Mouse (Mus musculus): ENCODE measurements around the gene Spock1. TPM values are rescaled to one million over a fixed set of nuclear protein-coding genes. Genes with fewer than 3 reads are reported as not detected.
A peak's percentile ranks its signal among the peaks of the same experiment; 100 is the strongest.
"Not testable (repeated sequence)": the region's sequence is repeated elsewhere in the genome, so short reads cannot be mapped to it uniquely, and the experiment has no call there.

The Spock1 gene
- polyA plus RNA-seq, 1 experiment from 2014 or later: 1.2 TPM

DNA sequence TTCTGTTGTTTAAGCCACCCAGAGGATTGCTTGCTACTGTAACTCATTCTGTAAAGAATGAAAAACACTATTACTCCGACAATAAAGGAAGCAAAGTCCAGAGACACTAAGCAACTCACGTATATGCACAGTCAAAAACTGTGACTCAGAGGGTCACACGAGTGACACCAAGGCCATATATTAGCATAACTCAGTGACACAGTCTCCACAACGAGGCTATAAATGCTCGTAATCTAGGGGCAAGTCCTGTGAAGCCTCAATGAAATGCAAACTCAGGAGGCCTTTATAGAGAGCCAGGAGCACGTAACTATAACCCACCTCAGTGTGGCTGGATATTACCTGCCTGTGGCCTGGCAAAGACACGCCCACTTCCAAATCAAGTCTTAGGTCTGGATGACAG is 298.2 kb downstream of the Spock1 start:
- ATAC-seq (ENCODE audit: insufficient number of reproducible peaks, low FRiP score, low TSS enrichment, low read depth) (no peak), DNase-seq (ENCODE audit: low spot score) (no peak)
- no peak overlapping the region for H3K4me3 ChIP-seq (ENCODE audit: low read depth, low read length)
- H3K36me3 ChIP-seq (ENCODE audit: control insufficient read depth, insufficient read depth, low read length): no peaks in the 10 kb centered on the region
- WGBS: 59% methylated on average over 7 of the region's 7 CpGs
- H3K4me2 ChIP-seq (ENCODE audit: low read depth, severe bottlenecking): no peak overlapping the region
- H3K9me3 ChIP-seq (ENCODE audit: control insufficient read depth, low read length): no peaks in the 10 kb centered on the region; the same call in 1 of the 2 replicates
- H3K9ac ChIP-seq (ENCODE audit: low read length): no peak overlapping the region
- H3K4me1 ChIP-seq (ENCODE audit: control insufficient read depth, insufficient read depth, low read length): no peaks in the 10 kb centered on the region
- no peak overlapping the region for H3K27ac ChIP-seq (replicated peaks; ENCODE audit: low read depth, low read length)
- no peaks in the 10 kb centered on the region for H3K27me3 ChIP-seq (ENCODE audit: control insufficient read depth, insufficient read depth, low read length)

DNA sequence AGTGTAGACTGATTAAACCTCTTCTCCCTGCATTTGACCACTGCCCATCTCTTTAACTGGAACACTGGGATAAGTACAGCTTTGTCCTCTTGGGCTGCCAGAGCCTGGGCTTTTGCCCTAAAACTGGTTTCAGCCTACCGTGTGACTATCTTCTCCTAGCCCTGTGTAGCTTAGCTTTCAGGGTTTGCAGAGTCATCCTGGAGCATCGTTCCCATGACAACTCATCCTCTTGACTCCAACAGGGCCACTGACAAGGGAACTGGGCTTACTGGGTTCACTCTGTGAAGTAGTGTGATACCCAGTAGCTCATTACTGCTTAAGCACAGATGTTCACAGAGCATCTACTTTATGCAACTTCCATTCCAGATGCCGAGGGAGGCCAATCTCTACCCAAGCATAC is 303.7 kb downstream of the Spock1 start:
- WGBS: 90% methylated on average over 3 of the region's 3 CpGs
- no peak overlapping the region for H3K27ac ChIP-seq (replicated peaks; ENCODE audit: low read depth, low read length)
- H3K36me3 ChIP-seq (ENCODE audit: control insufficient read depth, insufficient read depth, low read length): no peaks in the 10 kb centered on the region
- DNase-seq (ENCODE audit: low spot score) (no peak), ATAC-seq (ENCODE audit: insufficient number of reproducible peaks, low FRiP score, low TSS enrichment, low read depth) (no peak)
- H3K27me3 ChIP-seq (ENCODE audit: control insufficient read depth, insufficient read depth, low read length): no peaks in the 10 kb centered on the region
- H3K9ac ChIP-seq (ENCODE audit: low read length): no peak overlapping the region
- H3K9me3 ChIP-seq (ENCODE audit: control insufficient read depth, low read length): no peaks in the 10 kb centered on the region; the same call in 1 of the 2 replicates
- no peak overlapping the region for H3K4me2 ChIP-seq (ENCODE audit: low read depth, severe bottlenecking)
- no peaks in the 10 kb centered on the region for H3K4me1 ChIP-seq (ENCODE audit: control insufficient read depth, insufficient read depth, low read length)
- no peak overlapping the region for H3K4me3 ChIP-seq (ENCODE audit: low read depth, low read length)

DNA sequence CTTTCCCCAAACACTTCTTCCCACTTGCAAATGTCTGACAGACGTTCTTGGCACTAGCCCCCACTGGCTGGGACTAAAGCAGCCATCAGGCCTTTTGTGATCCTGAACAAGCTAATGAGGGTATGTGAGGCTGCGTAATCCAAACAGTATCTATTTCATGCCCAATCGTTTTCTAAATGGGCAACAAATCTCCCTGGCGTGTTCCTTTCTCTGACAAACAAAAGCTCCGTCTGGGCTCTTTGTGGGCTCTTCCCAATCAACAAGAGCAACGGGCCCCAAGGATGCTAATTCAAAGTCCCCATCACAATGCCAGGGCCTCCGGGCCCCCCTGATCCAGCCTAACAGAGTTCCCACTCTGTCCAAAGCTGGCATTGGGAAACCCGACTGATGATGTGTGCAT is 304.9 kb downstream of the Spock1 start:
- no peaks in the 10 kb centered on the region for H3K36me3 ChIP-seq (ENCODE audit: control insufficient read depth, insufficient read depth, low read length)
- no peak overlapping the region for H3K4me2 ChIP-seq (ENCODE audit: low read depth, severe bottlenecking)
- DNase-seq (ENCODE audit: low spot score): no peak
- H3K4me1 ChIP-seq (ENCODE audit: control insufficient read depth, insufficient read depth, low read length): no peaks in the 10 kb centered on the region
- 77% methylated on average over 8 of the region's 8 CpGs for WGBS
- no peaks in the 10 kb centered on the region for H3K27me3 ChIP-seq (ENCODE audit: control insufficient read depth, insufficient read depth, low read length)
- H3K4me3 ChIP-seq (ENCODE audit: low read depth, low read length): no peak overlapping the region
- no peak for ATAC-seq (ENCODE audit: insufficient number of reproducible peaks, low FRiP score, low TSS enrichment, low read depth)
- no peaks in the 10 kb centered on the region; the same call in 1 of the 2 replicates for H3K9me3 ChIP-seq (ENCODE audit: control insufficient read depth, low read length)
- no peak overlapping the region for H3K9ac ChIP-seq (ENCODE audit: low read length)
- H3K27ac ChIP-seq (replicated peaks; ENCODE audit: low read depth, low read length): no peak overlapping the region

DNA sequence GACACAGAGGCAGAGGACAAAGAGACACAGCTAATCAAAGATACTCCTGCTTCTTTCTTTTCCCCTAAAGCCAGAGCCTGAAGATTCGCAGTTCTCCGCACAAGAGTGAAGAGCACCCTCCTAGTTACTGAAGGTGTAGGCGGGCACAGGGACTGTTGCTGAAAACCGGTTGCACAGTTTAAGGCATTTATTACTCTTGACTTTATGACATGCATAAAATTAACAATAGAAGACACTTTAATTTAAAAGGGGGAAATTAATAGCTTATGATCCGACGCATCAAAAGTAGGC is 312.4 kb downstream of the Spock1 start:
- ATAC-seq (ENCODE audit: insufficient number of reproducible peaks, low FRiP score, low TSS enrichment, low read depth) (no peak), DNase-seq (ENCODE audit: low spot score) (no peak)
- Histone ChIP-seq H3K36me3 (ENCODE audit: control insufficient read depth, insufficient read depth, low read length) (no peaks in the 10 kb centered on the region), H3K27ac (replicated peaks; ENCODE audit: low read depth, low read length) (no peak overlapping the region; the same call in 1 of the 2 replicates), H3K4me1 (ENCODE audit: control insufficient read depth, insufficient read depth, low read length) (peaks cover 3% of the 10 kb centered on the region; the same call in 1 of the 2 replicates), H3K9ac (ENCODE audit: low read length) (no peak overlapping the region), H3K9me3 (ENCODE audit: control insufficient read depth, low read length) (no peaks in the 10 kb centered on the region), H3K27me3 (ENCODE audit: control insufficient read depth, insufficient read depth, low read length) (no peaks in the 10 kb centered on the region), H3K4me2 (ENCODE audit: low read depth, severe bottlenecking) (no peak overlapping the region; the same call in 1 of the 2 replicates), H3K4me3 (ENCODE audit: low read depth, low read length) (no peak overlapping the region)
- WGBS: 88% methylated on average over 6 of the region's 6 CpGs

- WGBS: 42% methylated on average over 15 of the region's 15 CpGs
- no peak overlapping the region; the same call in 1 of the 2 replicates for H3K4me2 ChIP-seq (ENCODE audit: low read depth, severe bottlenecking)
- H3K27ac ChIP-seq (replicated peaks; ENCODE audit: low read depth, low read length): no peak overlapping the region; the same call in 1 of the 2 replicates
- H3K4me3 ChIP-seq (ENCODE audit: low read depth, low read length): no peak overlapping the region
- no peaks in the 10 kb centered on the region for H3K27me3 ChIP-seq (ENCODE audit: control insufficient read depth, insufficient read depth, low read length)
- ATAC-seq (ENCODE audit: insufficient number of reproducible peaks, low FRiP score, low TSS enrichment, low read depth): no peak
- no peaks in the 10 kb centered on the region for H3K36me3 ChIP-seq (ENCODE audit: control insufficient read depth, insufficient read depth, low read length)
- DNase-seq (ENCODE audit: low spot score): peak; percentile 47
- H3K9ac ChIP-seq (ENCODE audit: low read length): no peak overlapping the region
- H3K9me3 ChIP-seq (ENCODE audit: control insufficient read depth, low read length): no peaks in the 10 kb centered on the region
- H3K4me1 ChIP-seq (ENCODE audit: control insufficient read depth, insufficient read depth, low read length): peaks cover 3% of the 10 kb centered on the region; the same call in 1 of the 2 replicates
Observed at GRCm38 (mm10) chr13:57595032-57595760, 312.9 kb downstream of the Spock1 start.

DNA sequence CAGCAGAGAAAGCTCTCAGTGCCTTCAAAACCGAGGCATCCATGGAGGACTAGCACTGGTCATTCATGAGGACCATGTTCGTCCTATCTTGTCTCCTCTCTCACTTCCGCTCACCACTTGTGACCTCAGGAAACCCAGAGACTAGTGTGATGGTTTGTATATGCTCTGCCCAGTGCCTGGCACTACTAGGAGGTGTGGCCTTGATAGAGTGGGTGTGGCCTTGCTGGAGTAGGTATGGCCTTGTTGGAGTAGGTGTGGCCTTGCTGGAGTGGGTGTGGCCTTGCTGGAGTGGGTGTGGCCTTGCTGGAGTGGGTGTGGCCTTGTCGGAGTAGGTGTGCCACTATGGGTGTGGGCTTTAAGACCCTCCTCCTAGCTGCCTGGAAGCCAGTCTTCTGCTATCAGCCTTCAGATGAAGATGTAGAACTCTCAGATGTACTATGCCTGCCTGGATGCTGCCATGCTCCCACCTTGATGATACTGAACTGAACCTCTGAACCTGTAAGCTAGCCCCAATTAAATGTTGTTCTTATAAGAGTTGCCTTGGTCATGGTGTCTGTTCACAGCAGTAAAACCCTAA is 318.7 kb downstream of the Spock1 start:
- ATAC-seq (ENCODE audit: insufficient number of reproducible peaks, low FRiP score, low TSS enrichment, low read depth); DNase-seq (ENCODE audit: low spot score); H3K4me2 ChIP-seq (ENCODE audit: low read depth, severe bottlenecking); H3K36me3 ChIP-seq (ENCODE audit: control insufficient read depth, insufficient read depth, low read length); H3K27me3 ChIP-seq (ENCODE audit: control insufficient read depth, insufficient read depth, low read length); H3K9me3 ChIP-seq (ENCODE audit: control insufficient read depth, low read length); H3K27ac ChIP-seq (replicated peaks; ENCODE audit: low read depth, low read length); H3K4me1 ChIP-seq (ENCODE audit: control insufficient read depth, insufficient read depth, low read length); H3K4me3 ChIP-seq (ENCODE audit: low read depth, low read length); H3K9ac ChIP-seq (ENCODE audit: low read length): not testable (repeated sequence)
- 95% methylated on average over 4 of the region's 4 CpGs for WGBS

GRCm38 (mm10) chr13:57588558-57589273 is 319.4 kb downstream of the Spock1 start:
- WGBS: 53% methylated on average over 10 of the region's 10 CpGs
- Histone ChIP-seq H3K27me3 (ENCODE audit: control insufficient read depth, insufficient read depth, low read length) (no peaks in the 10 kb centered on the region), H3K4me2 (ENCODE audit: low read depth, severe bottlenecking) (no peak overlapping the region), H3K9me3 (ENCODE audit: control insufficient read depth, low read length) (no peaks in the 10 kb centered on the region), H3K27ac (replicated peaks; ENCODE audit: low read depth, low read length) (no peak overlapping the region), H3K36me3 (ENCODE audit: control insufficient read depth, insufficient read depth, low read length) (no peaks in the 10 kb centered on the region), H3K4me3 (ENCODE audit: low read depth, low read length) (no peak overlapping the region), H3K9ac (ENCODE audit: low read length) (no peak overlapping the region), H3K4me1 (ENCODE audit: control insufficient read depth, insufficient read depth, low read length) (peaks cover 4% of the 10 kb centered on the region; the same call in 1 of the 2 replicates)
- peak; percentile 29 for DNase-seq (ENCODE audit: low spot score)
- no peak for ATAC-seq (ENCODE audit: insufficient number of reproducible peaks, low FRiP score, low TSS enrichment, low read depth)

DNA sequence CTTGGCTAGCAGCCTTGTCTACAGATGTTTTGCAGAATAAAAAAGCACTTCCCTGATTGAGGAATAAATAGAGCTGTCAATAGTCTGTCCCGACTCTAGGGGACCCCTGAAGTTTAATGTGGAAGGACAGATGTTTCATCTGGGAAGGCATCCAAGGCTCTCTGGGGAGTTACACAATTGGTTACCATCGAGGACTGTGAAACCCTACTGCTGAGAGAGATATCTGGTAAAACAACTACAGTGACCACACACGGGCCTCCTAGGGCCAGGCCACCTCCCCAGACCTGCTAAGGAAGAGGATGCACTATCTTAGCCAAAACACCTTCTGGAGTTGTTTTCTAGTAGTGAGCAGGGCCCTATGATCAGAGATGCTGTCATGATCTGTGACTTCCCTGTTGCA is 323.0 kb downstream of the Spock1 start:
- H3K9me3 ChIP-seq (ENCODE audit: control insufficient read depth, low read length): no peaks in the 10 kb centered on the region
- H3K4me3 ChIP-seq (ENCODE audit: low read depth, low read length): no peak overlapping the region
- H3K4me1 ChIP-seq (ENCODE audit: control insufficient read depth, insufficient read depth, low read length): peaks cover 3% of the 10 kb centered on the region; the same call in 1 of the 2 replicates
- no peak overlapping the region for H3K27ac ChIP-seq (replicated peaks; ENCODE audit: low read depth, low read length)
- H3K36me3 ChIP-seq (ENCODE audit: control insufficient read depth, insufficient read depth, low read length): no peaks in the 10 kb centered on the region
- no peak for ATAC-seq (ENCODE audit: insufficient number of reproducible peaks, low FRiP score, low TSS enrichment, low read depth)
- H3K9ac ChIP-seq (ENCODE audit: low read length): no peak overlapping the region
- no peaks in the 10 kb centered on the region for H3K27me3 ChIP-seq (ENCODE audit: control insufficient read depth, insufficient read depth, low read length)
- no peak overlapping the region for H3K4me2 ChIP-seq (ENCODE audit: low read depth, severe bottlenecking)
- 72% methylated on average over 3 of the region's 3 CpGs for WGBS
- no peak for DNase-seq (ENCODE audit: low spot score)

Measured in limb, embryonic 11.5 days (tissue).